Mouse (Mus musculus): ENCODE data around the gene Cd209d. TPM values are rescaled to one million over a fixed set of nuclear protein-coding genes. Genes with fewer than 3 reads are reported as not detected.
"Not testable (repeated sequence)": the region's sequence is repeated elsewhere in the genome, so short reads cannot be mapped to it uniquely, and the experiment has no call there.

Cd209d gene
- total RNA-seq (2012; rRNA removed), result not detected in 2 replicates

DNA sequence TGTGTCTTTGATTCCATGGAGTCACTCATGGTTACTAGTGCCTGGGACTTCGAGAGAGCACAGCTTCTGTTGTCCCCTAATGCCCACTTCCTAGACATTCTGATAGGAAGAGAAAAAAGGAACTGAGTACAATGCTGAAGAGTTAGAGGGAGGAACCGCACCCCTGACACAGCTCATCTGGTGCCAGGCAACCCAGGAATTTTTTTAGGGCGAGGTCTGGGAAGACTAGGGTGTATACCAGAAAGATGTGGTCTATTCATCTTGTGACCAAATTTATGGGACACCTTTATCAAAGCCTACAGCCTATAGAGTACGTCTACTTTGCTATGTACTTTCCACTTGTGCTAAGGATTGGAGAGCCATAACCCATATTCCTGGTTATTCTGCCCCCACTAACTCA is at the start of gene Cd209d:
Gene Cd209d, minus strand, starts transcription at position 101 of the 400 bp plus-strand sequence.
- no peak for TF ChIP-seq HCFC1 (IDR thresholded peaks at IDR 0.05; ENCODE audit: borderline replicate concordance, insufficient read depth, low read length)
- no peak for TF ChIP-seq ZC3H11A (IDR thresholded peaks at IDR 0.05; ENCODE audit: borderline replicate concordance, low read depth, low read length)
- no peak for TF ChIP-seq MAFK (IDR thresholded peaks at IDR 0.05; ENCODE audit: insufficient read depth, low read depth, low read length)
- no peak for TF ChIP-seq ZNF384 (IDR thresholded peaks at IDR 0.05; ENCODE audit: low read depth, low read length)
- TF ChIP-seq CHD2 (IDR thresholded peaks at IDR 0.05; ENCODE audit: low read depth, low read length), result no peak
- no peaks in the 10 kb centered on the region for H3K36me3 ChIP-seq (ENCODE audit: control insufficient read depth, insufficient read depth, low read length, poor library complexity, severe bottlenecking)
- no peaks in the 10 kb centered on the region for H3K9me3 ChIP-seq (ENCODE audit: control insufficient read depth, insufficient read depth, low read depth, low read length)
- no peak within 1 kb of the TSS for H3K4me3 ChIP-seq (ENCODE audit: insufficient read depth in 1 of 2, low read depth in 1 of 2, low read length in 2 of 2, poor library complexity in 1 of 2, severe bottlenecking in 1 of 2)
- no peak for DNase-seq (ENCODE audit: low read depth, low spot score)
- H3K4me1 ChIP-seq (ENCODE audit: control insufficient read depth in 2 of 2, insufficient read depth in 2 of 2, low read length in 2 of 2, poor library complexity in 1 of 2), result no peaks in the 10 kb centered on the region
- in situ Hi-C loops (cut with MboI; ENCODE audit: low sequenced_read_pairs in 2 of 2, unreplicated experiment in 2 of 2), result no loop called here
- H3K27ac ChIP-seq (ENCODE audit: insufficient read depth, low read depth, low read length, poor library complexity, severe bottlenecking), result no peak within 1 kb of the TSS
- H3K9ac ChIP-seq (ENCODE audit: insufficient read depth, low read depth, low read length, poor library complexity, severe bottlenecking), result no peak within 1 kb of the TSS

DNA sequence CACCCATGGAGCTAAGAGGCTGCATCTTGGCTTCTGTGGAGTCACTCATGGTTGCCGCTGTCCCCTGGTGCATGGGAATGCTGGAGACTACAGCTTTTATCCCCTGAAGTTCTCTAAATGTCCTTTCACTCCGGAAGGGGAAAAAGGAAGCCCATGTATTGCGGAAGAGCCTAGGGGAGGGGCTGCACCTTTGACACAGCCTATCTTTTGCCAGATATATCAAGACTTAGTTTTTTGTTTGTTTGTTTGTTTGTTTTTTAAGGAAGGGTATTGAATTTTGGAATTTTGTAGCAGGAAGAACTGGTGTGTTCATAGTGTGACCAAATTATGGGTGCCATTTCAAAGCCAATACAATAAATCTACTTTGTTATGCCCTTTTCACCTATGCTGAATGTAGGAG is 48.4 kb upstream of the Cd209d start, which contains the start of gene Cd209b:
Gene Cd209b, minus strand, starts transcription at position 101 of the 400 bp plus-strand sequence.
- Histone ChIP-seq H3K9me3 (ENCODE audit: control insufficient read depth, insufficient read depth, low read depth, low read length) (no peaks in the 10 kb centered on the region), H3K4me1 (ENCODE audit: control insufficient read depth in 2 of 2, insufficient read depth in 2 of 2, low read length in 2 of 2, poor library complexity in 1 of 2) (no peaks in the 10 kb centered on the region), H3K4me3 (ENCODE audit: insufficient read depth in 1 of 2, low read depth in 1 of 2, low read length in 2 of 2, poor library complexity in 1 of 2, severe bottlenecking in 1 of 2) (no peak within 1 kb of the TSS), H3K36me3 (ENCODE audit: control insufficient read depth, insufficient read depth, low read length, poor library complexity, severe bottlenecking) (no peaks in the 10 kb centered on the region), H3K27ac (ENCODE audit: insufficient read depth, low read depth, low read length, poor library complexity, severe bottlenecking) (no peak within 1 kb of the TSS), H3K9ac (ENCODE audit: insufficient read depth, low read depth, low read length, poor library complexity, severe bottlenecking) (no peak within 1 kb of the TSS)
- DNase-seq (ENCODE audit: low read depth, low spot score), result no peak
- no peak for TF ChIP-seq MAFK (IDR thresholded peaks at IDR 0.05; ENCODE audit: insufficient read depth, low read depth, low read length)
- TF ChIP-seq CHD2 (IDR thresholded peaks at IDR 0.05; ENCODE audit: low read depth, low read length), result no peak
- no peak for TF ChIP-seq ZNF384 (IDR thresholded peaks at IDR 0.05; ENCODE audit: low read depth, low read length)
- TF ChIP-seq ZC3H11A (IDR thresholded peaks at IDR 0.05; ENCODE audit: borderline replicate concordance, low read depth, low read length), result no peak
- no peak for TF ChIP-seq HCFC1 (IDR thresholded peaks at IDR 0.05; ENCODE audit: borderline replicate concordance, insufficient read depth, low read length)
- in situ Hi-C loops (cut with MboI; ENCODE audit: low sequenced_read_pairs in 2 of 2, unreplicated experiment in 2 of 2), result no loop called here

DNA sequence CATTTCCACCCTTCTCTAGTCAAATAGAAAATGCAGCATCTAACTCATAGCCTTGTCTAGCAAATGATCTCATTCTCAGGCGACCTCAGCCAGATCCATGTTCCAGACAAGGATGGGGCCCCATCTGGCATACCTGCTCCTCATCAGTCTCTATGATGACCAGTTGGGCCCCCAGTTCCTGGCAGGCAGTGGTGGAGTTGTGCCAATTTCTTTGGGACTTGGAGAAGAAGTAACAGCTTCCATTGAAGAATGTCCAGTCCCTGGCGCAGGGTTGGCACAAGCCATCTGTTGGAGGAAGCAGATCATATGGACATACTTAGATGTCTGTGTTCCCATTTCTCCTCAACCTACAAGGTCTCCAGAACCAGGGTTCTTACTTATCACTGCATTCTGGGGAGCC is 2.2 kb downstream of the Cd209d start:
- Histone ChIP-seq H3K4me1 (ENCODE audit: control insufficient read depth in 2 of 2, insufficient read depth in 2 of 2, low read length in 2 of 2, poor library complexity in 1 of 2) (no peaks in the 10 kb centered on the region), H3K36me3 (ENCODE audit: control insufficient read depth, insufficient read depth, low read length, poor library complexity, severe bottlenecking) (no peaks in the 10 kb centered on the region), H3K9me3 (ENCODE audit: control insufficient read depth, insufficient read depth, low read depth, low read length) (no peaks in the 10 kb centered on the region), H3K4me3 (ENCODE audit: insufficient read depth in 1 of 2, low read depth in 1 of 2, low read length in 2 of 2, poor library complexity in 1 of 2, severe bottlenecking in 1 of 2) (no peak overlapping the region), H3K9ac (ENCODE audit: insufficient read depth, low read depth, low read length, poor library complexity, severe bottlenecking) (no peak overlapping the region), H3K27ac (ENCODE audit: insufficient read depth, low read depth, low read length, poor library complexity, severe bottlenecking) (no peak overlapping the region)
- in situ Hi-C loops (cut with MboI; ENCODE audit: low sequenced_read_pairs in 2 of 2, unreplicated experiment in 2 of 2), result no loop called here
- TF ChIP-seq ZC3H11A (IDR thresholded peaks at IDR 0.05; ENCODE audit: borderline replicate concordance, low read depth, low read length), result no peak
- no peak for TF ChIP-seq CHD2 (IDR thresholded peaks at IDR 0.05; ENCODE audit: low read depth, low read length)
- no peak for TF ChIP-seq HCFC1 (IDR thresholded peaks at IDR 0.05; ENCODE audit: borderline replicate concordance, insufficient read depth, low read length)
- no peak for TF ChIP-seq MAFK (IDR thresholded peaks at IDR 0.05; ENCODE audit: insufficient read depth, low read depth, low read length)
- no peak for TF ChIP-seq ZNF384 (IDR thresholded peaks at IDR 0.05; ENCODE audit: low read depth, low read length)
- no peak for DNase-seq (ENCODE audit: low read depth, low spot score)

DNA sequence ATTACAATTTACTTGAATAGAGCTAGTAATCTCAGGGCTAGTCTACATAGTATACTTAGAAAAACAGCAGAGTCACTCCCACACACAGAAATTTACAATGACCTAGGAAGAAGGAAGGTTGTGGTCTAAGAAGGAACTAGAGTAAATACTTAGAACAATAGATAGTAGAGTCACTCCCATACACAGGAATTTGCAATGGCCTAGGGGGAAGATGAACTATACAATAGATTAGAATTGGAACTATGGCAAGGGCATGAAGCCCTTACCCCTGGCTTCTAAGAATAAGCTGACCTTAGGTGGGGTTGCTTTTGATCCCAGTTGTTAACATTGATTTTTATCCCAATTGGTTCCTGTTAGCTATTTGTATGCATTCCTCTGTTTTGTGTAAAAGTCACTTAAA is 15.6 kb downstream of the Cd209d start:
- DNase-seq (ENCODE audit: low read depth, low spot score); H3K4me1 ChIP-seq (ENCODE audit: control insufficient read depth in 2 of 2, insufficient read depth in 2 of 2, low read length in 2 of 2, poor library complexity in 1 of 2); in situ Hi-C loops (cut with MboI; ENCODE audit: low sequenced_read_pairs in 2 of 2, unreplicated experiment in 2 of 2); H3K36me3 ChIP-seq (ENCODE audit: control insufficient read depth, insufficient read depth, low read length, poor library complexity, severe bottlenecking); H3K4me3 ChIP-seq (ENCODE audit: insufficient read depth in 1 of 2, low read depth in 1 of 2, low read length in 2 of 2, poor library complexity in 1 of 2, severe bottlenecking in 1 of 2); H3K9me3 ChIP-seq (ENCODE audit: control insufficient read depth, insufficient read depth, low read depth, low read length); H3K9ac ChIP-seq (ENCODE audit: insufficient read depth, low read depth, low read length, poor library complexity, severe bottlenecking); H3K27ac ChIP-seq (ENCODE audit: insufficient read depth, low read depth, low read length, poor library complexity, severe bottlenecking): not testable (repeated sequence)
- 0 out of 2 replicates have a peak, but pooled peaks have one; percentile 26 for TF ChIP-seq MAFK (IDR thresholded peaks at IDR 0.05; ENCODE audit: insufficient read depth, low read depth, low read length)

DNA sequence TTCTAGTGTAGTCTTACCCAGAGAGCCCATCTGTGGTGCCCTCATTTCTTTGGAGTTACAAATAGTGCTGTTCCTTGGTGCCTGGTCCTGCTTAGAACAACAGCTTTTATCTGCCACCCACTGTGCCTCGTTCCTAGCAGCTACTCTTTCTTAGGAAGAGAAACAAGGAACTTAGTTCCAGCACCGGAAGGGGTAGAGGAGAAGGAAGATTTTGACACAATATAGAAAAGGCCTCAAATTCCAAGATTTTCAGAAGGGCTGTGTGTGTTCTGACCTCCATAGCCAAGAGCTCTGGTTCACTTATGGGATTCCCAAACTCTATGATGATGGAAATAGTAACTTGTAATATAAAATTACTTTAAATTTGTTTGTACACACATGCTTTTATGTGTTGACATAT is 24.1 kb downstream of the Cd209d start, which contains the start of gene Cd209e:
Gene Cd209e, minus strand, starts transcription at position 101 of the 400 bp plus-strand sequence.
- Histone ChIP-seq H3K9me3 (ENCODE audit: control insufficient read depth, insufficient read depth, low read depth, low read length) (no peaks in the 10 kb centered on the region), H3K4me1 (ENCODE audit: control insufficient read depth in 2 of 2, insufficient read depth in 2 of 2, low read length in 2 of 2, poor library complexity in 1 of 2) (no peaks in the 10 kb centered on the region), H3K4me3 (ENCODE audit: insufficient read depth in 1 of 2, low read depth in 1 of 2, low read length in 2 of 2, poor library complexity in 1 of 2, severe bottlenecking in 1 of 2) (no peak within 1 kb of the TSS), H3K27ac (ENCODE audit: insufficient read depth, low read depth, low read length, poor library complexity, severe bottlenecking) (no peak within 1 kb of the TSS), H3K36me3 (ENCODE audit: control insufficient read depth, insufficient read depth, low read length, poor library complexity, severe bottlenecking) (no peaks in the 10 kb centered on the region), H3K9ac (ENCODE audit: insufficient read depth, low read depth, low read length, poor library complexity, severe bottlenecking) (no peak within 1 kb of the TSS)
- in situ Hi-C loops (cut with MboI; ENCODE audit: low sequenced_read_pairs in 2 of 2, unreplicated experiment in 2 of 2), result no loop called here
- TF ChIP-seq ZC3H11A (IDR thresholded peaks at IDR 0.05; ENCODE audit: borderline replicate concordance, low read depth, low read length) (no peak), MAFK (IDR thresholded peaks at IDR 0.05; ENCODE audit: insufficient read depth, low read depth, low read length) (no peak), CHD2 (IDR thresholded peaks at IDR 0.05; ENCODE audit: low read depth, low read length) (no peak), HCFC1 (IDR thresholded peaks at IDR 0.05; ENCODE audit: borderline replicate concordance, insufficient read depth, low read length) (no peak), ZNF384 (IDR thresholded peaks at IDR 0.05; ENCODE audit: low read depth, low read length) (no peak)
- no peak for DNase-seq (ENCODE audit: low read depth, low spot score)

Other genes with a start within 250 kb of the Cd209d start
- gene Stxbp2, start 247.6 kb downstream of the Cd209d start, total RNA-seq (2012; rRNA removed), result 38.5 and 50.5 TPM in 2 replicates
- gene Retn, start 222.8 kb downstream of the Cd209d start, total RNA-seq (2012; rRNA removed), result 0.45 and 0.74 TPM in 2 replicates
- 0.22 and 0.32 TPM in 2 replicates for gene Mcemp1, start 212.8 kb downstream of the Cd209d start, total RNA-seq (2012; rRNA removed)
- gene Fcor, start 206.2 kb downstream of the Cd209d start, total RNA-seq (2012; rRNA removed), result 11.6 TPM in 2 replicates
- 20.4 and 29.0 TPM in 2 replicates for gene Trappc5, start 202.3 kb downstream of the Cd209d start, total RNA-seq (2012; rRNA removed)
- gene Fcer2a, start 184.4 kb downstream of the Cd209d start, total RNA-seq (2012; rRNA removed), result 0.16 and 0.18 TPM in 2 replicates
- gene Clec4g, start 157.9 kb downstream of the Cd209d start, total RNA-seq (2012; rRNA removed), result not detected in 2 replicates
- not detected in 2 replicates for gene Cd209a, start 129.6 kb downstream of the Cd209d start, total RNA-seq (2012; rRNA removed)
- 0.13 TPM in 1 of 2 replicates, not detected in the other for gene Cd209e, start 24.2 kb downstream of the Cd209d start, total RNA-seq (2012; rRNA removed)
- gene Cd209b, start 48.3 kb upstream of the Cd209d start, total RNA-seq (2012; rRNA removed), result not detected in 2 replicates
- 0.74 and 1.7 TPM in 2 replicates for gene Cd209c, start 76.2 kb upstream of the Cd209d start, total RNA-seq (2012; rRNA removed)
- 0.54 TPM in 1 of 2 replicates, not detected in the other for gene Cd209f, start 227.3 kb upstream of the Cd209d start, total RNA-seq (2012; rRNA removed)

Measured in ES-E14 (cell line).